Mouse (Mus musculus): Measurements from ENCODE around the gene Meis2. TPM values are rescaled to one million over a fixed set of nuclear protein-coding genes. Genes with fewer than 3 reads are reported as not detected.

Gene Meis2
- polyA plus RNA-seq, 1 experiment from 2014 or later = 13.1 TPM

DNA sequence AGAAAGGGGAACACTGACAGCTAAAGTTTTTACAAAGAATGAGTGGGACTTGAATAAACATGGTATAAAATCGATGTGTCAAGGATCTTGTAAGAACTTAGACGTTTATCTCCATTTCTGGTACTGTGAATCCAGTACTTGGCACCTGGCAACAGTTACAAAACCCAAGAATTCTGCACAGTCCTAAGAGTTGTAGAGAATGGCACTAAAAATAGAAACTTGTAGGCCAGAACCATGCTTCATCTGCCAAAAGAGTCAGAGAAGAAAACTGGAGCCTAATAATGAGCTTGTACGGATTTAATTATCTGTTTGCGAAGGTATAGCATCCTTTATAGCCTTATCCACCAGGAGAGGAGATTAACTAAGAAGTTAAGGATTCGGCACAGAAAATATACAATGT, 42.8 kb downstream of the Meis2 start:
- no peak overlapping the region for H3K4me2 ChIP-seq (replicated peaks; ENCODE audit: low read depth)
- H3K27ac ChIP-seq (ENCODE audit: low read depth, low read length) = no peak overlapping the region
- no peaks in the 10 kb centered on the region for H3K9me3 ChIP-seq (ENCODE audit: control insufficient read depth)
- WGBS = 73% methylated on average over 5 of the region's 5 CpGs
- H3K36me3 ChIP-seq (ENCODE audit: control insufficient read depth, insufficient read depth) = no peaks in the 10 kb centered on the region
- no peak overlapping the region for H3K9ac ChIP-seq (ENCODE audit: low read depth, low read length)
- ATAC-seq = no peak
- no peak for TF ChIP-seq CTCF (IDR thresholded peaks at IDR 0.05; ENCODE audit: low read depth)
- H3K4me3 ChIP-seq (ENCODE audit: low read depth, low read length) = no peak overlapping the region
- no peaks in the 10 kb centered on the region for H3K27me3 ChIP-seq (replicated peaks; ENCODE audit: control insufficient read depth, insufficient read depth, low read length)
- no peaks in the 10 kb centered on the region for H3K4me1 ChIP-seq (replicated peaks; ENCODE audit: control insufficient read depth, insufficient read depth, low read length)

DNA sequence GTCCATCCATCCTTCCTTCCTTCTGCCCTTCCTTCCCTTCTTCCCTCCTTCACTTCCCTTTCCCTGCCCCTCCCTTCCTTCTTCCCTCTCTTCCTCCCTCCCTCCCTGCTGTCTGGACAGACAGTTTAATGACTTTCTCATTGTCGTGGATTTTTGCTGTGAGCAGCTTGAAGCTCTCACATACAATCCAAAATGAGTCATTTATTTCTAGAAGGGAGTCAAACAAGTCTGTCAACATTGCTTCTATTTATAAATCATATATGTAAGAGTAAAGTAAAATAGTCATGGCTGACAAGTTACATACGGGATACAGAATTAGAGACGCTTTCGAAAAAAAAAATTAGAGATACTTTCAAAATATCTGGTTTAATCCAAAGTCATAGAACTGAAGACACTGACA, 43.7 kb downstream of the Meis2 start:
- no peaks in the 10 kb centered on the region for H3K9me3 ChIP-seq (ENCODE audit: control insufficient read depth)
- no peak for ATAC-seq
- WGBS = 59% methylated on average over 4 of the region's 4 CpGs
- no peak for TF ChIP-seq CTCF (IDR thresholded peaks at IDR 0.05; ENCODE audit: low read depth)
- no peak overlapping the region for H3K27ac ChIP-seq (ENCODE audit: low read depth, low read length)
- no peaks in the 10 kb centered on the region for H3K27me3 ChIP-seq (replicated peaks; ENCODE audit: control insufficient read depth, insufficient read depth, low read length)
- no peak overlapping the region for H3K9ac ChIP-seq (ENCODE audit: low read depth, low read length)
- no peaks in the 10 kb centered on the region for H3K36me3 ChIP-seq (ENCODE audit: control insufficient read depth, insufficient read depth)
- H3K4me2 ChIP-seq (replicated peaks; ENCODE audit: low read depth) = no peak overlapping the region
- H3K4me1 ChIP-seq (replicated peaks; ENCODE audit: control insufficient read depth, insufficient read depth, low read length) = no peaks in the 10 kb centered on the region
- no peak overlapping the region for H3K4me3 ChIP-seq (ENCODE audit: low read depth, low read length)

- Histone ChIP-seq H3K9me3 (ENCODE audit: control insufficient read depth) (no peaks in the 10 kb centered on the region), H3K4me2 (replicated peaks; ENCODE audit: low read depth) (peak overlapping the region; percentile 45), H3K9ac (ENCODE audit: low read depth, low read length) (no peak overlapping the region), H3K36me3 (ENCODE audit: control insufficient read depth, insufficient read depth) (no peaks in the 10 kb centered on the region), H3K4me1 (replicated peaks; ENCODE audit: control insufficient read depth, insufficient read depth, low read length) (no peaks in the 10 kb centered on the region), H3K27ac (ENCODE audit: low read depth, low read length) (peak overlapping the region; percentile 21; the same call in 1 of the 2 replicates), H3K27me3 (replicated peaks; ENCODE audit: control insufficient read depth, insufficient read depth, low read length) (no peaks in the 10 kb centered on the region), H3K4me3 (ENCODE audit: low read depth, low read length) (no peak overlapping the region)
- 8% methylated on average over 9 of the region's 9 CpGs for WGBS
- TF ChIP-seq CTCF (IDR thresholded peaks at IDR 0.05; ENCODE audit: low read depth) = no peak
- peak; percentile 69; the same call in 1 of the 2 replicates for ATAC-seq
Measured at GRCm38 (mm10) chr2:116021046-116021445, 44.6 kb downstream of the Meis2 start.

DNA sequence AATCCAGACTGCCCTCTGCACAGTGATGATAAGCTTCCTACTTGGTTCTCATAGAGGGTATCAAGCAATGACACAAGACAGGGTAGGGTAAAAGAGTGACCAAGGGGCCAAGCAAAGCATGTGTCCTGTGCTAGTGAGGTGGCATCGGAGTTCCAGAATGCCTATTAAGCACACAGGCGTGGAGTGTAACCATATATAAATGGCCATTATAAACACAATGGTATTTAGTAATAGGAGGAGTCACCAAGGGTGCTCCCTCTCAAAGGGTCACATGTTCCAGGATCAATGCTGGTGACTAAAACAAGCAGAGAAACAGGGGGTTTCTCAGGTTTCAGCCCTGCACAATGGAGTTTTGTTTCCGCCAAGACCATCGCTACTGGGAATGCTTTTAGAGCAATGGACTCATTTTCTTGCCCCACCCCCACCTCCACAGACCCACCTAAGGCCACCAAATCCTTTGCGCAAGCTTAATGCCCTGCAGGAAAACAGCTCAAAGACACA, 45.1 kb downstream of the Meis2 start:
- Histone ChIP-seq H3K9me3 (ENCODE audit: control insufficient read depth) (no peaks in the 10 kb centered on the region), H3K4me1 (replicated peaks; ENCODE audit: control insufficient read depth, insufficient read depth, low read length) (no peaks in the 10 kb centered on the region), H3K9ac (ENCODE audit: low read depth, low read length) (no peak overlapping the region), H3K27me3 (replicated peaks; ENCODE audit: control insufficient read depth, insufficient read depth, low read length) (no peaks in the 10 kb centered on the region), H3K4me2 (replicated peaks; ENCODE audit: low read depth) (peak overlapping the region; percentile 45; the same call in 1 of the 2 replicates), H3K4me3 (ENCODE audit: low read depth, low read length) (no peak overlapping the region), H3K36me3 (ENCODE audit: control insufficient read depth, insufficient read depth) (no peaks in the 10 kb centered on the region), H3K27ac (ENCODE audit: low read depth, low read length) (peak overlapping the region; percentile 21; the same call in 1 of the 2 replicates)
- TF ChIP-seq CTCF (IDR thresholded peaks at IDR 0.05; ENCODE audit: low read depth) = no peak
- WGBS = 54% methylated on average over 5 of the region's 5 CpGs
- ATAC-seq = no peak

DNA sequence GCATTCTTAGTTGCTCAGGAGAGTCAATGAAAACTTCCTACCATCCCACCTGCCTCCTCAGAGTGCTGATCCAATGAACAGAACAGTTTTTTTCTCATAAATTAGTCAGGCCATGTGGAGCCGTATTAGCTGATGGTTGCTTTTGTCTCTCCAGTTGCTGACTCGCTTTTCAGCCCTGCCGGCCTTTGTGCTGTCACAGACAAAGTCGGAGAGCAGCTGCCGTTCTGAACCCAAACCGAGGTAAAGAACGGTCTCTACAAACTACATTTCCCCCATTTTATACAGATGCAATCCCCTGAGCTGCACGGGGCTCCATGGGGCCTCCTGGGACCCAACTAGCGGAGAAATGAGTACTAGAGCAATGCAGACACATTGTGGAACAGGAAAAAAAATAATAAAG, 45.7 kb downstream of the Meis2 start:
- no peaks in the 10 kb centered on the region for H3K9me3 ChIP-seq (ENCODE audit: control insufficient read depth)
- WGBS = 48% methylated on average over 9 of the region's 9 CpGs
- H3K27me3 ChIP-seq (replicated peaks; ENCODE audit: control insufficient read depth, insufficient read depth, low read length) = no peaks in the 10 kb centered on the region
- no peaks in the 10 kb centered on the region for H3K4me1 ChIP-seq (replicated peaks; ENCODE audit: control insufficient read depth, insufficient read depth, low read length)
- no peak; the same call in 1 of the 2 replicates for ATAC-seq
- no peak overlapping the region for H3K4me2 ChIP-seq (replicated peaks; ENCODE audit: low read depth)
- TF ChIP-seq CTCF (IDR thresholded peaks at IDR 0.05; ENCODE audit: low read depth) = no peak
- H3K27ac ChIP-seq (ENCODE audit: low read depth, low read length) = no peak overlapping the region
- no peak overlapping the region for H3K9ac ChIP-seq (ENCODE audit: low read depth, low read length)
- H3K36me3 ChIP-seq (ENCODE audit: control insufficient read depth, insufficient read depth) = no peaks in the 10 kb centered on the region
- H3K4me3 ChIP-seq (ENCODE audit: low read depth, low read length) = no peak overlapping the region

DNA sequence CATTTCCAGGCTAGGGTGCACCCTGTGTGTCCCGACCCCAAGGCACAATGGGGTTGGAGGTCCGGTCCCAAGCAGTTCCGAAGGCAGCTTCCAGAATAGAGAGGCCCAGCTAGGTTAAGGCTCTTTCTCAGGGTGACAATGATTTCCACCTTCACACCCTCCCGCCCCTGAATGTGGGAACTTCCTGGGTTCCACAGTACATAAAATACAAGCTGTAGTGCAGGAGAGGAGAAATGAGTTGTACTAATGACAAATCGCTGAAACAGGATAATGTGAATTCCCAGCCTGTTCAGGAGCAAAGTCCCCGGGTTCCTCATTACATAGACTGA, 46.2 kb downstream of the Meis2 start:
- TF ChIP-seq CTCF (IDR thresholded peaks at IDR 0.05; ENCODE audit: low read depth) = no peak
- WGBS = 63% methylated on average over 6 of the region's 6 CpGs
- no peak overlapping the region for H3K27ac ChIP-seq (ENCODE audit: low read depth, low read length)
- H3K27me3 ChIP-seq (replicated peaks; ENCODE audit: control insufficient read depth, insufficient read depth, low read length) = no peaks in the 10 kb centered on the region
- no peak overlapping the region for H3K9ac ChIP-seq (ENCODE audit: low read depth, low read length)
- no peaks in the 10 kb centered on the region for H3K9me3 ChIP-seq (ENCODE audit: control insufficient read depth)
- H3K36me3 ChIP-seq (ENCODE audit: control insufficient read depth, insufficient read depth) = no peaks in the 10 kb centered on the region
- H3K4me2 ChIP-seq (replicated peaks; ENCODE audit: low read depth) = no peak overlapping the region
- no peak overlapping the region for H3K4me3 ChIP-seq (ENCODE audit: low read depth, low read length)
- peak; percentile 49 for ATAC-seq
- no peaks in the 10 kb centered on the region for H3K4me1 ChIP-seq (replicated peaks; ENCODE audit: control insufficient read depth, insufficient read depth, low read length)
